ENCODE assay signal across 8 mouse cellular contexts in genomic region chr3:55055038-55055746, GRCm38 (mm10). TPM values are rescaled to one million over a fixed set of nuclear protein-coding genes. Genes with fewer than 3 reads are reported as not detected.
DNase-seq lines count a peak whose midpoint lies in the region; ATAC-seq and TF ChIP-seq lines count a peak whose summit lies in the region.

Ccna1 (minus strand) TSS chr3:55055501.

- DNase-seq in left cerebral cortex, adult 18-20 months (ENCODE audit: low spot score in 2 of 2): peak; percentile 72 to 82
- DNase-seq in left cerebral cortex, adult 11 months (ENCODE audit: low spot score): no peak
- DNase-seq in kidney, postnatal 0 days (ENCODE audit: low spot score): peak; percentile 67
- DNase-seq in thymus, postnatal 4 days: peak; percentile 39

- peak; percentile 96 for ATAC-seq in forebrain, embryonic 13.5 days
- ATAC-seq in heart, embryonic 15.5 days (replicated peaks; ENCODE audit: insufficient number of reproducible peaks, insufficient read depth, low FRiP score, low read depth): peak; percentile 90
- peak; percentile 92 for ATAC-seq in kidney, postnatal 0 days (replicated peaks; ENCODE audit: low FRiP score, low read depth)
- ATAC-seq in liver, embryonic 12.5 days: peak; percentile 65
- ATAC-seq in neural tube, embryonic 13.5 days (ENCODE audit: low read depth): peak; percentile 94

- peak within 1 kb of the TSS; percentile 68 for H3K4me3 ChIP-seq in forebrain, embryonic 13.5 days
- H3K4me3 ChIP-seq in heart, embryonic 15.5 days: peak within 1 kb of the TSS; percentile 59
- H3K4me3 ChIP-seq in kidney, postnatal 0 days (replicated peaks; ENCODE audit: low read depth, low read length): peak within 1 kb of the TSS; percentile 48
- peak within 1 kb of the TSS; percentile 48 for H3K4me3 ChIP-seq in liver, embryonic 12.5 days
- peak within 1 kb of the TSS; percentile 67 for H3K4me3 ChIP-seq in neural tube, embryonic 13.5 days

- H3K36me3 ChIP-seq in forebrain, embryonic 13.5 days (ENCODE audit: poor library complexity, severe bottlenecking): no peaks in the 10 kb centered on the region
- no peaks in the 10 kb centered on the region for H3K36me3 ChIP-seq in heart, embryonic 15.5 days
- no peaks in the 10 kb centered on the region for H3K36me3 ChIP-seq in kidney, postnatal 0 days (ENCODE audit: insufficient read depth, low read length)
- no peaks in the 10 kb centered on the region for H3K36me3 ChIP-seq in liver, embryonic 12.5 days
- no peaks in the 10 kb centered on the region for H3K36me3 ChIP-seq in neural tube, embryonic 13.5 days

- no peak within 1 kb of the TSS for H3K27ac ChIP-seq in forebrain, embryonic 13.5 days
- no peak within 1 kb of the TSS for H3K27ac ChIP-seq in heart, embryonic 15.5 days
- H3K27ac ChIP-seq in kidney, postnatal 0 days: no peak within 1 kb of the TSS
- no peak within 1 kb of the TSS for H3K27ac ChIP-seq in liver, embryonic 12.5 days
- H3K27ac ChIP-seq in neural tube, embryonic 13.5 days (replicated peaks): no peak within 1 kb of the TSS

- H3K27me3 ChIP-seq in forebrain, embryonic 13.5 days: peaks cover 19% of the 10 kb centered on the region
- peaks cover 31% of the 10 kb centered on the region for H3K27me3 ChIP-seq in heart, embryonic 15.5 days
- H3K27me3 ChIP-seq in kidney, postnatal 0 days (ENCODE audit: insufficient read depth, low read length): peaks cover 7% of the 10 kb centered on the region; the same call in 1 of the 2 replicates
- peaks cover 40% of the 10 kb centered on the region for H3K27me3 ChIP-seq in liver, embryonic 12.5 days (replicated peaks)
- peaks cover 40% of the 10 kb centered on the region for H3K27me3 ChIP-seq in neural tube, embryonic 13.5 days

- H3K4me2 ChIP-seq in forebrain, embryonic 13.5 days: peak within 1 kb of the TSS; percentile 99
- peak within 1 kb of the TSS; percentile 97 for H3K4me2 ChIP-seq in heart, embryonic 15.5 days
- peak within 1 kb of the TSS; percentile 94 for H3K4me2 ChIP-seq in kidney, postnatal 0 days (ENCODE audit: low read length)
- peak within 1 kb of the TSS; percentile 67 for H3K4me2 ChIP-seq in liver, embryonic 12.5 days
- H3K4me2 ChIP-seq in neural tube, embryonic 13.5 days: peak within 1 kb of the TSS; percentile 98

- WGBS in forebrain, embryonic 13.5 days: 0% methylated on average over 70 of the region's 73 CpGs
- WGBS in heart, embryonic 15.5 days: under 1% methylated on average over 73 of the region's 73 CpGs
- under 1% methylated on average over 72 of the region's 73 CpGs for WGBS in kidney, postnatal 0 days
- 3% methylated on average over 64 of the region's 73 CpGs for WGBS in liver, embryonic 12.5 days (ENCODE audit: insufficient replicate concordance)
- WGBS in neural tube, embryonic 13.5 days: under 1% methylated on average over 73 of the region's 73 CpGs

- H3K9me3 ChIP-seq in forebrain, embryonic 13.5 days (replicated peaks): no peaks in the 10 kb centered on the region
- no peaks in the 10 kb centered on the region for H3K9me3 ChIP-seq in heart, embryonic 15.5 days (replicated peaks)
- no peaks in the 10 kb centered on the region for H3K9me3 ChIP-seq in kidney, postnatal 0 days (replicated peaks; ENCODE audit: low read length)
- no peaks in the 10 kb centered on the region for H3K9me3 ChIP-seq in liver, embryonic 12.5 days (replicated peaks)
- no peaks in the 10 kb centered on the region for H3K9me3 ChIP-seq in neural tube, embryonic 13.5 days

- TF ChIP-seq CTCF in kidney, postnatal 0 days (IDR thresholded peaks at IDR 0.05; ENCODE audit: low read depth): no peak

- peaks cover 15% of the 10 kb centered on the region for H3K4me1 ChIP-seq in forebrain, embryonic 13.5 days
- H3K4me1 ChIP-seq in heart, embryonic 15.5 days (replicated peaks): peaks cover 13% of the 10 kb centered on the region
- peaks cover 8% of the 10 kb centered on the region for H3K4me1 ChIP-seq in kidney, postnatal 0 days (replicated peaks; ENCODE audit: insufficient read depth, low read length)
- peaks cover 3% of the 10 kb centered on the region; the same call in 1 of the 2 replicates for H3K4me1 ChIP-seq in liver, embryonic 12.5 days
- H3K4me1 ChIP-seq in neural tube, embryonic 13.5 days (replicated peaks): peaks cover 15% of the 10 kb centered on the region

- H3K9ac ChIP-seq in forebrain, embryonic 13.5 days: peak within 1 kb of the TSS; percentile 71
- H3K9ac ChIP-seq in heart, embryonic 15.5 days: peak within 1 kb of the TSS; percentile 39
- H3K9ac ChIP-seq in kidney, postnatal 0 days (ENCODE audit: low read depth, low read length): peak within 1 kb of the TSS; percentile 6
- H3K9ac ChIP-seq in liver, embryonic 12.5 days: no peak within 1 kb of the TSS; the same call in 1 of the 2 replicates
- peak within 1 kb of the TSS; percentile 76 for H3K9ac ChIP-seq in neural tube, embryonic 13.5 days

RNA-seq across cellular contexts. Expression of gene Ccna1, which starts in this region (rescaled TPM):
- total RNA-seq in left cerebral cortex, adult 18-20 months (2021): 1 to 10 TPM; 1.7 to 2.2 TPM
- polyA plus RNA-seq in forebrain, embryonic 13.5 days (2015; fragmentation: Nextera tagmentation; extraction: Ambion mirVana): 2.7 and 4.9 TPM in 2 replicates
- 1.2 and 1.4 TPM in 2 replicates for polyA plus RNA-seq in heart, embryonic 15.5 days (2015; fragmentation: Nextera tagmentation; extraction: Ambion mirVana)
- polyA plus RNA-seq in kidney, postnatal 0 days (2015; fragmentation: Nextera tagmentation; extraction: Ambion mirVana): 1.4 and 1.6 TPM in 2 replicates
- 0.43 and 0.98 TPM in 2 replicates for polyA plus RNA-seq in liver, embryonic 12.5 days (2016; fragmentation: Nextera tagmentation; extraction: Ambion mirVana)
- polyA plus RNA-seq in neural tube, embryonic 13.5 days (2015; fragmentation: Nextera tagmentation; extraction: Ambion mirVana): 0.56 and 0.66 TPM in 2 replicates

Comparison
In these comparisons a context has a peak if more than half of its experiments do, and no peak if none do; other contexts are left out.
1. Peak in ATAC-seq, H3K4me3 ChIP-seq and H3K4me2 ChIP-seq in liver, embryonic 12.5 days; RNA of the gene not detected or under 1 TPM.
2. Peak in ATAC-seq, H3K4me3 ChIP-seq, H3K9ac ChIP-seq and H3K4me2 ChIP-seq in neural tube, embryonic 13.5 days; RNA of the gene not detected or under 1 TPM.